Mouse (Mus musculus) cerebellum, adult 2 months (tissue): Measurements from ENCODE around the gene Rasgef1b. TPM values are rescaled to one million over a fixed set of nuclear protein-coding genes. Genes with fewer than 3 reads are reported as not detected.

Experiments
- DNase-seq, 2 experiments: peaks; one replicate each; pipeline ENCODE4 v3.0.0; 2021
- H3K27ac ChIP-seq: fragments of 200-500 bp; 2 replicates; pipeline ENCODE4 v1.5.1; 2012; ENCODE audit warnings: low read length, control low read depth, inconsistent platforms; ENCODE audit not compliant: insufficient read depth
- H3K27me3 ChIP-seq: fragments of 200-500 bp; 2 replicates; pipeline ENCODE4 v1.6.1; 2012; ENCODE audit warnings: inconsistent platforms, mild to moderate bottlenecking, low read length, moderate library complexity; ENCODE audit not compliant: control insufficient read depth, insufficient read depth
- H3K4me1 ChIP-seq: fragments of 200-500 bp; 2 replicates; pipeline ENCODE4 v1.6.1; 2011; ENCODE audit warnings: low read length; ENCODE audit not compliant: control insufficient read depth, insufficient read depth
- H3K4me3 ChIP-seq: fragments of 200-500 bp; replicated peaks from 2 replicates; pipeline ENCODE3; 2011; ENCODE audit warnings: mild to moderate bottlenecking, low read depth, low read length, control low read depth; ENCODE audit not compliant: insufficient read depth
- CTCF ChIP-seq: fragments of 200-500 bp; IDR thresholded peaks from 2 replicates; pipeline ENCODE4 v1.5.1; 2011; ENCODE audit warnings: low read depth, mild to moderate bottlenecking, control low read depth, low read length, moderate library complexity, borderline replicate concordance; ENCODE audit not compliant: insufficient read depth
- POLR2A ChIP-seq: fragments of 200-500 bp; IDR thresholded peaks from 2 replicates; pipeline ENCODE4 v1.6.1; 2011; ENCODE audit warnings: low read length, control low read depth, borderline replicate concordance; ENCODE audit not compliant: insufficient read depth
- WGBS: fragments of 180-500 bp; shearing (Covaris S2); methylation state at CpG from one replicate; pipeline ENCODE4 v1.1.7; 2018; 5-methylcytosine and 5-hydroxymethylcytosine counted together
- polyA plus RNA-seq: library from polyadenylated mRNA; depleted of rRNA; stranded (reverse); fragments of >200 nt; gene quantifications from 2 replicates; pipeline ENCODE4 v1.2.3, GENCODE M21; 2012

Gene Rasgef1b
- polyA plus RNA-seq, 1 experiment, result 19.6 TPM

DNA sequence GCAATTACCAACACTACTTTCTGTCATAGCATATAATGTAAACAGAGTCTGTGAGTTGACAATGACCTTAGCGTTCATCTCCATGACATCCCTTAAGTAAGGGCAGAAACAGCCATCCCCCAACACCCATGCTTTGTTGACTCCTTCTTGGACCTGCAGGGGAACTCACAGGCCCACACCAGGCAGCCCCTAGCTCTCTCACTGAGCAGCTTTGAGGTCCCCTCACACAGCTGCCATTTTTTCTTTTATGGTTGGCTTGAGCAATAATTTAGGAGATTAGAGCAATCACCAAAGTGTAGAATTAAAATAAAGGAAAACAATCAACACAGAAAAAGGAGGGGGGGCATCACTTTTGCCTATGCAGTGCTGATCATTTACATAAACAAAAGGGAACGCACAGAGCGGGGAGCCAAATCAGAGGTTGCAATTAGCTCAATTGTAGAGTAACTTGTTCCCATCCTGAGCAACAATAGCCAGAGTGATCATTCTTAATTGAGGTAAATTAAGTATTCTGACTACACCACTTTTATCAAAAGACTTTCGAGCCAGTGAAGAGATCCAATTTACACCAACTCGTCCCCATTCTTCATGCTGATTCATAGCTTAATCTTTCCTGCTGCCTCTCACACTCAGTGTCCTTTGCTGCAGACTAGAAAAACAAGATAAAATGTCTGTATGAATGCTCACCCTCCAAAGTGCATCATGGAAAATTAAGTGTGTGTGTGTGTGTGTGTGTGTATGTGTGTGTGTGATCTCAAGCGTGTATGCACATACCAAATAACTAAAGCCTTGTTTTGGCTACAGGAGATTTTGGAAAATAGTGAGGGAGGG, 184.0 kb downstream of the Rasgef1b start:
- Histone ChIP-seq H3K4me3 (no peak overlapping the region), H3K4me1 (peaks cover 8% of the 10 kb centered on the region; the same call in 1 of the 2 replicates), H3K27ac (no peak overlapping the region), H3K27me3 (no peaks in the 10 kb centered on the region; the same call in 1 of the 2 replicates)
- no peak for DNase-seq
- TF ChIP-seq POLR2A, result no peak
- WGBS, result 93% methylated on average over 6 of the region's 6 CpGs

DNA sequence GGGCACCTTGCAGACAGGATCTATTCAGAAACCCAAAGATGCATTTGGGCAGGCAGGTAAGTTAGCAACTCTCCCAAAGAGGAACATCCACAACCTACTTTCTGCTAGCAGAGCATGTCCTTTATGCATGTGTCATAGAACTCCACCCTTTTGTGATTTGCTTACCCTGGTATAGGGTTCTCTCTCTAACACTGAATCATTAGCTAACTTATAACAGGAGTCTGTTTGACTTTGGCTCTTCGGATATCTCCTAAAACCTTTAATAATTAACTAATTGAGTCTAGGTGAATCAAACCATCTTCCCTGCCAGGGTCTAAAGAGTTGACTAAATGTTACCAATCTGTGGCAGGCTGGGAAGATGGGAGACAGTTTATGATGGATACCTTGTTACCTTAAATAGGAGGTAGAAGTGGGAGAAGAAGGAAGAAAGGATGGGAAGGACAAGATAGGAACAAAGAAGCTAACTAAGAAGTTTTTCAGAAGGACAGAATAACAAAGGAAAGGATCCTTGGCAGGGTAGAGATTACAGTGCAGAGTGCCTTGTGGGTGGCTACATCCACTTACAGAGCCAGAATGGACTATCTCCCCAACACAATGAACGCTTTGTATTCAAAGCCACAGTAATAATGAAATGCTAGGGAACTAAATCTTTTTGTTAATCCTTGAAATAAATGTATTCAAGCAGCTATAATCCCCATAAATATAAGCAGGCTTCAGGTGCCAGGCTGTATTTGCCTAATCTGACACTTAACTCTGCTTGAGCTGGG, 186.7 kb downstream of the Rasgef1b start:
- no peak overlapping the region for H3K27ac ChIP-seq
- peaks cover 8% of the 10 kb centered on the region; the same call in 1 of the 2 replicates for H3K4me1 ChIP-seq
- H3K4me3 ChIP-seq, result no peak overlapping the region
- DNase-seq, result no peak
- 84% methylated on average over 2 of the region's 2 CpGs for WGBS
- H3K27me3 ChIP-seq, result no peaks in the 10 kb centered on the region
- no peak for TF ChIP-seq POLR2A
- no peak for TF ChIP-seq CTCF

DNA sequence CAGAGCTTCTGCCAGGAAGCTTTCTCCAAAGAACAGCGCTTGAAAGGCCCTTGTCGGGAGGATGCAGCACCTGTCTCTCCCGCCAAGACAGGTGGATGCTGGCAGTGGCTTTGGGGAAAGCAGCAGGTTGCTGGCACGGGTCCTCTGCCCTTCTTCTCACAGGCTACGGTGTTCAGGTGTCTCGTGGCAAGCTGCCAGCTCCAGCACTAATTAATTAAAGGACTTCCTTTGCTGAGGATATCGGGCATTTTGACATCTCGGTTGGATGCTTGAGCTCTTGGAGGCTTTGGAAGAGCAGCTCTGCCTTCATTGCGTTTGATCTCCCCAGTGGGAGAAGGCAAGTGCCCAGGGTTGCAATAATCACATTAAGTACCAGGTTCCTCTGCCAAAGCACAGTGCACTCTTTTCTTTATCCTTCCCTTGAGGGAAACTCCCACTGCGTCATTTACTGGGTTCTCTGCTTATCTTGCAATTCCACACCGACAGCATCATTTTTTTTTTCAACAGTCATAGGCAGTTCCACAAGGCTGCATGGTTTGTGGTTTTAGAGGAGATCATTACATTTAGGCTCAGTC, 187.5 kb downstream of the Rasgef1b start:
- 5% methylated on average over 11 of the region's 11 CpGs for WGBS
- peak; percentile 96 to 97 for DNase-seq
- no peak overlapping the region for H3K27ac ChIP-seq

DNA sequence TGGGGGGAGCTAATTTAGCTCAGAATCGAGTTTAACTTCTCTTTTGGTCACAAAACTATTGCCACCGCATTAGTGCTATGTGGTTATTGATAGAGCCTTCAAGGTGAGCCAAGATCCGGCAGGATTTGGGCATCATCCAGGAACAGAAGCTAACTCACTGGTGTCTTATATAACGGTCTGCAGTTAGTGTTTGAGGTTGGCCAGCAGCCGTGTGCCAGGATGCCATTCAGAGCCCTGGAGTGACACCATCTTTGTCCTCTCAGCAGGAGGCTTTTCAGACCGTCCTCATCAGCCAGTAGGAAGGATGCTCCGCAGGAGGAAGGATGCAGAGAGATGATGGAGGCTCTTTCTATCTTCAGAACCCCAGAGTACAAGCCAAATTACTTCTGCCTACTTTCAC, 195.4 kb downstream of the Rasgef1b start:
- Histone ChIP-seq H3K27me3 (no peaks in the 10 kb centered on the region), H3K4me1 (peaks cover 4% of the 10 kb centered on the region; the same call in 1 of the 2 replicates), H3K4me3 (no peak overlapping the region), H3K27ac (no peak overlapping the region)
- 3% methylated on average over 7 of the region's 7 CpGs for WGBS
- DNase-seq, result peak; percentile 86 to 94
- TF ChIP-seq CTCF (no peak), POLR2A (no peak)

More for the DNA sequence above, 187.5 kb downstream of the Rasgef1b start:
- Histone ChIP-seq H3K4me1 (peaks cover 8% of the 10 kb centered on the region; the same call in 1 of the 2 replicates), H3K4me3 (no peak overlapping the region), H3K27me3 (no peaks in the 10 kb centered on the region)
- TF ChIP-seq POLR2A (no peak), CTCF (no peak)

DNA sequence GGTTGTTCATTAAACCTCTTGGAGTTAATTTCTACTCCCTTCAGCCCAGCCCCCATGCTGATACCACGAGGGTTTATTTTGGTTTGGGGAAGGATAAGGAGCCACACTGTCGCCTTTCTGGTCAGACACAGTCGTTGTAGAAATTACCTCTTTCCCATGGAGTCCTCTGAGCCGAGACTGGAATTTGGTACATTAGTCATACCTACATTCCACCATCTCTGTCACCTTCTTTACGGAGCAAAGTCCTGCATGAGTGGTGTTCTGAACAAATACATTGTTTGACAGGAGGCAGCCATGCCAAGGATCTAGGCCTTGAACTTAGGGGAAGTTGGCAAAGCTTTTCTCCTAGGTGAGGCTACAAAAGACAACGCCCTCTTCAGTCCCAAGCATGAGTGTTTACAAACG, 202.1 kb downstream of the Rasgef1b start:
- no peak for DNase-seq
- no peak overlapping the region for H3K27ac ChIP-seq
- 94% methylated on average over 7 of the region's 7 CpGs for WGBS
- H3K4me3 ChIP-seq, result no peak overlapping the region
- H3K4me1 ChIP-seq, result no peaks in the 10 kb centered on the region
- TF ChIP-seq CTCF (no peak), POLR2A (no peak)
- peaks cover 1% of the 10 kb centered on the region; the same call in 1 of the 2 replicates for H3K27me3 ChIP-seq

DNA sequence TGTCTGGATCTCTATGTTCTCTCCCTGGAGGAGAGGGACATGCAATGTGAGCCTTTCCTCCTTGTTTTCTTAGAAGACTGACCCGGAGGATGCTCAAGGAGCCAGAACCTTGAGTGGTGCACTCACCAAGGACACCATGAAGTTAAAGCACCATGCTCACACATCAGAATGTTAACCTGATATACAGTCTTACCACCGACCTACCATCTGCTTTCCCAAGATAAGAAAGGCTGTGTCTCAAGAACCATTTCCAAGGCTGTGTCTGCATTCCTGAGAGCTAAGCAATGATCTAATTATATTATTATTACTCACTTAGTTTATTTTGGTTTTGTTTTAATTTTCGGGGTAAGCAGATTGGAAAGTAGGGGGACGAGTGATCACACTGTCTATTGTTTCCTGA, 203.2 kb downstream of the Rasgef1b start:
- H3K4me1 ChIP-seq, result no peaks in the 10 kb centered on the region
- no peak overlapping the region for H3K27ac ChIP-seq
- WGBS, result 92% methylated on average over 4 of the region's 4 CpGs
- no peak overlapping the region for H3K4me3 ChIP-seq
- no peak for TF ChIP-seq POLR2A
- TF ChIP-seq CTCF, result no peak
- DNase-seq, result no peak
- H3K27me3 ChIP-seq, result peaks cover 1% of the 10 kb centered on the region; the same call in 1 of the 2 replicates

DNA sequence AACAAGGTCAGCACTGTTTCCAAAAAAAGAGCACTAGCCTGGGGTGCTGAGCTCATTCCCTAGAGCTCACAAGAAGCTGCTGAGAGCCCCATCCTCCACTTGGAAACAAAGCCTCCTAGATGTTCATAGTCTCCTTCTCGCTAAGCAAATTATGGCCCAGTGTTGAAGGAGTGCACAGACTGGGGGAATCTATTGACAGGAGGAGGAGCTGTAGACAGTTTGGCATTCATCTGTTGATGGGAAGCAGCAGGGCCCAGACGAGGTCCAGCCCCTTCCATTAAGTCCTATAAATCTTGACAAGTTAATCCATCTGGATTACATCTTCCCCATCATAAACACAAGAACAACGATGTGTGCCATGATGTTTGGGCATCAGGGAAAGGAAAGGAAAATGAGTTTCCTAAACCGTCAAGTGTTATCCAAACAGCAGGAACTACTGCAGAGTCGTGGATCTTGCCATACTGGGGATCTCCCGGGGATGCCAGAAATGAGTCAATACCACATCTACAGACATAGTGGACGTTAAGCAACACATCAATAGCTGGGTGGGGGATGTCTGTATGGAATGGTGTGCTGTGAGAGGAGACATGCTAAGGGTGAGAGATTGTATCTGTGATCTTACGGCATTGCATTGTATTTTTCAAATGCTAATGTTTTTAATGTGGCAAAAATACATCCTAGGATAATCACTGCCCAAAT, 206.1 kb downstream of the Rasgef1b start:
- DNase-seq, result no peak
- peaks cover 1% of the 10 kb centered on the region; the same call in 1 of the 2 replicates for H3K27me3 ChIP-seq
- no peak overlapping the region for H3K4me3 ChIP-seq
- TF ChIP-seq POLR2A (no peak), CTCF (no peak)
- H3K4me1 ChIP-seq, result no peaks in the 10 kb centered on the region
- no peak overlapping the region for H3K27ac ChIP-seq
- WGBS, result 83% methylated on average over 8 of the region's 8 CpGs
